In genomic region chr1:24225825-24226526, GRCm38 (mm10) we compare ENCODE assay signal across 8 mouse cellular contexts. TPM values are rescaled to one million over a fixed set of nuclear protein-coding genes. Genes with fewer than 3 reads are reported as not detected.
A peak's percentile ranks its signal among the peaks of the same experiment; 100 is the strongest.
DNase-seq lines count a peak whose midpoint lies in the region; ATAC-seq and TF ChIP-seq lines count a peak whose summit lies in the region.

No protein-coding gene starts in this region.

- H3K4me3 ChIP-seq in neural tube, embryonic 11.5 days (ENCODE audit: low read depth, low read length), result no peak overlapping the region
- H3K4me3 ChIP-seq in hindbrain, postnatal 0 days (ENCODE audit: low read length), result no peak overlapping the region
- no peak overlapping the region for H3K4me3 ChIP-seq in kidney, embryonic 14.5 days (ENCODE audit: low read length)

- H3K9me3 ChIP-seq in neural tube, embryonic 11.5 days (ENCODE audit: control insufficient read depth, low read length), result no peaks in the 10 kb centered on the region
- H3K9me3 ChIP-seq in hindbrain, postnatal 0 days (ENCODE audit: low read length), result no peaks in the 10 kb centered on the region
- H3K9me3 ChIP-seq in kidney, embryonic 14.5 days (ENCODE audit: control insufficient read depth, low read length), result no peaks in the 10 kb centered on the region

- peak; percentile 16 for DNase-seq in adrenal gland, postnatal 10 days
- DNase-seq in adrenal gland, adult 8-10 months, result no peak
- peak; percentile 33 for DNase-seq in neural tube, embryonic 11.5 days (ENCODE audit: low spot score)
- DNase-seq in neural tube, embryonic 10.5 days (ENCODE audit: extremely low spot score, low spot score), result no peak
- peak; percentile 84 for DNase-seq in hindbrain, postnatal 0 days (ENCODE audit: low spot score)
- no peak for DNase-seq in natural killer cell, adult 2 months (ENCODE audit: low spot score in 2 of 2)

- H3K4me1 ChIP-seq in neural tube, embryonic 11.5 days (ENCODE audit: control insufficient read depth, insufficient read depth, low read length), result no peaks in the 10 kb centered on the region
- no peaks in the 10 kb centered on the region for H3K4me1 ChIP-seq in hindbrain, postnatal 0 days (ENCODE audit: insufficient read depth, low read length)
- 0 out of 2 replicates have a peak, but pooled peaks cover 5% of the 10 kb centered on the region for H3K4me1 ChIP-seq in kidney, embryonic 14.5 days (ENCODE audit: control insufficient read depth, insufficient read depth, low read length)

- WGBS in neural tube, embryonic 11.5 days, result 77% methylated on average over 4 of the region's 4 CpGs
- 66% methylated on average over 4 of the region's 4 CpGs for WGBS in hindbrain, postnatal 0 days
- 88% methylated on average over 4 of the region's 4 CpGs for WGBS in kidney, embryonic 14.5 days

- no peak overlapping the region for H3K4me2 ChIP-seq in neural tube, embryonic 11.5 days (ENCODE audit: low read depth)
- H3K4me2 ChIP-seq in hindbrain, postnatal 0 days (ENCODE audit: low read depth, low read length), result no peak overlapping the region
- no peak overlapping the region for H3K4me2 ChIP-seq in kidney, embryonic 14.5 days (replicated peaks; ENCODE audit: low read depth, low read length)

- H3K36me3 ChIP-seq in neural tube, embryonic 11.5 days (ENCODE audit: control insufficient read depth, insufficient read depth, low read length), result no peaks in the 10 kb centered on the region
- no peaks in the 10 kb centered on the region for H3K36me3 ChIP-seq in hindbrain, postnatal 0 days (ENCODE audit: insufficient read depth, low read length)
- no peaks in the 10 kb centered on the region for H3K36me3 ChIP-seq in kidney, embryonic 14.5 days (ENCODE audit: control insufficient read depth, insufficient read depth, low read length)

- no peaks in the 10 kb centered on the region for H3K27me3 ChIP-seq in neural tube, embryonic 11.5 days (ENCODE audit: control insufficient read depth, insufficient read depth, low read length)
- no peaks in the 10 kb centered on the region for H3K27me3 ChIP-seq in hindbrain, postnatal 0 days (ENCODE audit: insufficient read depth, low read length)
- H3K27me3 ChIP-seq in kidney, embryonic 14.5 days (ENCODE audit: control insufficient read depth, insufficient read depth, low read length), result no peaks in the 10 kb centered on the region

- ATAC-seq in neural tube, embryonic 11.5 days (ENCODE audit: insufficient read depth, low FRiP score, low TSS enrichment), result no peak; the same call in 1 of the 2 replicates
- ATAC-seq in hindbrain, postnatal 0 days, result peak; percentile 88
- ATAC-seq in kidney, embryonic 14.5 days (ENCODE audit: low FRiP score, low TSS enrichment), result no peak
- no peak for ATAC-seq in monocyte, adult 5-6 weeks (replicated peaks; ENCODE audit: insufficient number of reproducible peaks, low FRiP score, low TSS enrichment, poor library complexity, severe bottlenecking)

- no peak overlapping the region for H3K9ac ChIP-seq in neural tube, embryonic 11.5 days (ENCODE audit: low read length)
- H3K9ac ChIP-seq in hindbrain, postnatal 0 days (replicated peaks; ENCODE audit: low read length), result no peak overlapping the region
- H3K9ac ChIP-seq in kidney, embryonic 14.5 days (ENCODE audit: low read depth, low read length), result no peak overlapping the region

- no peak for TF ChIP-seq CTCF in hindbrain, postnatal 0 days (IDR thresholded peaks at IDR 0.05; ENCODE audit: low read depth)

- H3K27ac ChIP-seq in neural tube, embryonic 11.5 days (ENCODE audit: low read depth, low read length), result no peak overlapping the region
- peak overlapping the region; percentile 51; the same call in 1 of the 2 replicates for H3K27ac ChIP-seq in hindbrain, postnatal 0 days
- H3K27ac ChIP-seq in kidney, embryonic 14.5 days (ENCODE audit: low read depth, low read length), result no peak overlapping the region

RNA-seq across cellular contexts. Expression of gene Col9a1, which starts 48.6 kb away (rescaled TPM):
- total RNA-seq in adrenal gland, postnatal 10 days (2021), result 1 to 10 TPM in 1 of 2 experiments, not detected in 1; 1.2 TPM
- total RNA-seq in adrenal gland, adult 8-10 months (2022), result not detected
- polyA plus RNA-seq in neural tube, embryonic 11.5 days (2014; fragmentation: Nextera tagmentation; extraction: Ambion mirVana), result 40.2 and 42.6 TPM in 2 replicates
- total RNA-seq in hindbrain, postnatal 0 days (2014; rRNA removed), result 2.4 and 3.7 TPM in 2 replicates
- 3.0 TPM in 2 replicates for polyA plus RNA-seq in hindbrain, postnatal 0 days (2015; fragmentation: Nextera tagmentation; extraction: Ambion mirVana)
- 4.6 and 6.4 TPM in 2 replicates for polyA plus RNA-seq in kidney, embryonic 14.5 days (2014; fragmentation: Nextera tagmentation; extraction: Ambion mirVana)
- not detected in 3 replicates for total RNA-seq in monocyte, adult 5-6 weeks (2017)

Comparison
In these comparisons a context has a peak if more than half of its experiments do, and no peak if none do; other contexts are left out.
1. DNase-seq: peak in adrenal gland, postnatal 10 days (single experiment), neural tube, embryonic 11.5 days (single experiment) and hindbrain, postnatal 0 days (single experiment); none in adrenal gland, adult 8-10 months (single experiment), neural tube, embryonic 10.5 days (single experiment) and natural killer cell, adult 2 months (0 of 2).